Mouse (Mus musculus) brain, embryonic 14.5 days (tissue): ENCODE results near the gene Arhgdia. TPM values are rescaled to one million over a fixed set of nuclear protein-coding genes. Genes with fewer than 3 reads are reported as not detected.

Source experiments
- DNase-seq: peaks from one replicate; pipeline ENCODE4 v3.0.0-alpha.2; 2011; ENCODE audit warnings: low read depth
- CTCF ChIP-seq: fragments of 200-500 bp; IDR thresholded peaks from 2 replicates; pipeline ENCODE4 v1.5.1; 2012; ENCODE audit warnings: inconsistent platforms, mild to moderate bottlenecking, moderate library complexity, borderline replicate concordance; ENCODE audit not compliant: insufficient read depth, insufficient read length; ENCODE audit errors: extremely low read depth
- POLR2A ChIP-seq: fragments of 200-500 bp; IDR thresholded peaks from 2 replicates; pipeline ENCODE4 v1.6.1; 2012; ENCODE audit warnings: mild to moderate bottlenecking, inconsistent platforms, borderline replicate concordance; ENCODE audit not compliant: poor library complexity, insufficient read depth, insufficient read length, severe bottlenecking; ENCODE audit errors: extremely low read depth
- polyA plus RNA-seq: library from polyadenylated mRNA; depleted of rRNA; stranded (reverse); fragments of >200 nt; gene quantifications from 2 replicates; pipeline ENCODE4 v1.2.3, GENCODE M21; 2012; rRNA removed

The Arhgdia gene
- polyA plus RNA-seq, 1 experiment = 540 TPM

GRCm38 (mm10) chr11:120539285-120540014 lies 42.0 kb downstream of the Arhgdia start:
- no peak for TF ChIP-seq CTCF
- TF ChIP-seq POLR2A = no peak
- DNase-seq = peak; percentile 58

DNA sequence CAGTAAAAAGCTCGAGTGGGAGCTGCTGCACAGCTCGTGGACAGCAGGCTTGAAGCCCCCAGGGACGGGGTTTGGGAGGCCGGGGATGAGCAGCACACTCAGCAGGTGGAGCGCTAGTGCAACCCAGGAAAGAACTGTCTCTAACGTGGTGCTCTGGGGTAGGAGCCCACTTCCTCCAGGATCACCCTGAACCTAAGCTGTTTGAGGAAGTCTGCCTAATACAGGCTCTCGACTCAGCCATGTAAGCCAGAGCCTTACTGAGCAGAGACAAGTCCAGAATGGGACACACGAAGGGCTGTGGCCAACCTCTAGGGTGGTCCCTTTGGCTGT lies 42.5 kb downstream of the Arhgdia start:
- no peak for DNase-seq
- TF ChIP-seq CTCF = no peak
- no peak for TF ChIP-seq POLR2A

GRCm38 (mm10) chr11:120538485-120538884 lies 42.9 kb downstream of the Arhgdia start:
- DNase-seq = peak; percentile 26
- TF ChIP-seq CTCF (no peak), POLR2A (no peak)

DNA sequence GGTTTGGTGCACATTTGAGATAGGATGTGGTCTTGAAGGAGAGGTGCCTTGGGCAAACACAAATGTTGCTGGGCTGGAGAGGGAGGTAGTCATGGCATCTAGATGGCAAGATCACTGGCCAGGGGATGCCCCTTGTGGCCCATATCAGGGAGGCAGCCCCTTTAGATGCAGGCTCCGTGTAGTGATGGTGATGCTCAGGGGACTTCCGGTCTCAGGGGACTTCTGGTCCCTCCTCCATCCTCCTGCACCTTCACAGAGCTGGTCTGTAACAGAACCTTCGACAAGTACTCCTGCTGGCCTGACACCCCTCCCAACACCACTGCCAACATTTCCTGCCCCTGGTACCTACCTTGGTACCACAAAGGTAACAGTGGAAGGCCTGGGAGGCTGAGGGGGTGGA lies 45.6 kb downstream of the Arhgdia start:
- TF ChIP-seq CTCF = no peak
- no peak for TF ChIP-seq POLR2A
- no peak for DNase-seq

DNA sequence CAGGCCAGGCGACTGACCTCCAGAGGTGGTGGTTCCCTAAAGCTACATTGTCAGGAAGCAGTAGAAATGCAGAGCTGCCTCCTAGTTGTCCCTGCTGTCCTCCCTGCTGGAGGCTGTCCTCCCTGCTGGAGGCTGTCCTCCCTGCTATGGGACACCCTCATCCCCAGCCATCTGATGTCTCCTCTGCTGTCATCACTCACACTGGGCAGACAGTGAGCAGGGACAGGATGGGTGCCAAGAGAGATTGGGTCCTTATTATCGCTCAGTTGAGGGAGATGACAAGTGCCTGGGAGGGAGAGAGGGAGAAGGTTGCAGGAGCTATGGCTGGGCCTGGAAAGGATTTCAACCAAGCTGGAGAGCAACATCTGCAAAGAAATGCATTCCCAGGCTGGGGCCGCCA lies 46.3 kb downstream of the Arhgdia start:
- TF ChIP-seq CTCF (no peak), POLR2A (no peak)
- DNase-seq = no peak

GRCm38 (mm10) chr11:120534093-120534492 lies 47.3 kb downstream of the Arhgdia start:
- DNase-seq = no peak
- TF ChIP-seq CTCF = no peak
- TF ChIP-seq POLR2A = no peak

DNA sequence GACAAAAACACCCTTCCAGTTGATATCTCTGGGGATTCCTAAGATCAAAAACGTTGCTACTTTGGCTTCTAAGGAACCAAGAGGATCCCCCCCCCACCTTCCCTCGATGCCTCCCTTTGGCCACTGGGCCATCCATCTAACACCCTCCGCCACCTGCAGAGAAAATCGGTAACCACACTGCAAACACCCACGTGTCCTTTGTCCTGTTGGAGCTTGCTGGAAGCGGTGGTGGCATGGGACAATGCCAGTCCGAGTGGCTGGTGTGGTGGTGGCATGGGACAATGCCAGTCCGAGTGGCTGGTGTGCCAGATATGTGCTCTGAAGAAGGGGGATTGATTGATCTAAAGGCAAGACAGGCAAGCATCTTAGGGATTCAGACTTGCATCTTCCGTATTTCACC lies 49.8 kb downstream of the Arhgdia start:
- no peak for DNase-seq

GRCm38 (mm10) chr11:120530085-120530964 lies 51.1 kb downstream of the Arhgdia start, which contains the start of gene Gcgr:
Gene Gcgr, plus strand, starts transcription at chr11:120530699.
- DNase-seq = peak; percentile 15
- TF ChIP-seq CTCF = no peak
- TF ChIP-seq POLR2A = no peak

More for the DNA sequence above, 49.8 kb downstream of the Arhgdia start:
- TF ChIP-seq POLR2A (no peak), CTCF (no peak)

DNA sequence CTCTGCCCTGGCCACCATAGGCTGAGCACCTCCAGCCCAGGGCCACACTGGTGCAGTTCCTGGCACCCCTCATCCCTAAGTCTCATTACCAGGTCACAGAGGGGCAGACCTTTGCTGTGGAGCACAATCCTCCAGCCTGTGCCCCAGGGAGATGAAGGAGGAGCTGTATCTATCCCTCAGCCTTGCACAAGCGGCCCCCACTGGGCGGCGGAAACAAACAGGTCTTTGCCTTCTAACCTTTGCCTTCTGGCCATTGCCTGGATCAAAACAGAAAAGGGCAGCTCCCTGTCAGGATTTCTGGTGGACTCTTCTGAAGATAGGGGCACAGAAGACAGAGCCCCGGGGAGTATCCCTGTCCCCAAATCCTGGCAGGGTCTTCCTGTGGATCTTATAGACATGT lies 52.5 kb downstream of the Arhgdia start:
- DNase-seq = no peak
- TF ChIP-seq POLR2A (no peak), CTCF (no peak)

Other genes starting within 250 kb of the Arhgdia start
- gene Actg1, start 233.1 kb downstream of the Arhgdia start, polyA plus RNA-seq = 1,716 and 3,108 TPM in 2 replicates
- gene Fscn2, start 220.1 kb downstream of the Arhgdia start, polyA plus RNA-seq = 0.95 and 0.96 TPM in 2 replicates
- gene Faap100, start 202.9 kb downstream of the Arhgdia start, polyA plus RNA-seq = 114 and 122 TPM in 2 replicates
- gene Nploc4, start 143.9 kb downstream of the Arhgdia start, polyA plus RNA-seq = 62.6 and 63.2 TPM in 2 replicates
- gene Tspan10, start 139.0 kb downstream of the Arhgdia start, polyA plus RNA-seq = 0.04 and 0.10 TPM in 2 replicates
- 0.34 and 0.53 TPM in 2 replicates for gene Pde6g, start 128.1 kb downstream of the Arhgdia start, polyA plus RNA-seq
- 7.1 and 12.2 TPM in 2 replicates for gene Oxld1, start 123.6 kb downstream of the Arhgdia start, polyA plus RNA-seq
- 24.2 and 35.7 TPM in 2 replicates for gene Ccdc137, start 123.5 kb downstream of the Arhgdia start, polyA plus RNA-seq
- 42.4 and 45.8 TPM in 2 replicates for gene Arl16, start 114.0 kb downstream of the Arhgdia start, polyA plus RNA-seq
- gene Mrpl12, start 97.0 kb downstream of the Arhgdia start, polyA plus RNA-seq = 96.3 and 107 TPM in 2 replicates
- gene Slc25a10, start 89.8 kb downstream of the Arhgdia start, polyA plus RNA-seq = 40.6 and 57.3 TPM in 2 replicates
- 0.32 and 0.36 TPM in 2 replicates for gene Gcgr, start 50.9 kb downstream of the Arhgdia start, polyA plus RNA-seq
- 204 and 253 TPM in 2 replicates for gene Mcrip1, start 31.9 kb downstream of the Arhgdia start, polyA plus RNA-seq
- not detected in 2 replicates for gene Ppp1r27, start 30.5 kb downstream of the Arhgdia start, polyA plus RNA-seq
- 162 and 206 TPM in 2 replicates for gene P4hb, start 8.4 kb downstream of the Arhgdia start, polyA plus RNA-seq
- 86.8 and 89.7 TPM in 2 replicates for gene Alyref, start 16.7 kb upstream of the Arhgdia start, polyA plus RNA-seq
- gene Anapc11, start 16.8 kb upstream of the Arhgdia start, polyA plus RNA-seq = 175 and 222 TPM in 2 replicates
- 0.29 and 0.45 TPM in 2 replicates for gene Npb, start 26.9 kb upstream of the Arhgdia start, polyA plus RNA-seq
- gene Pcyt2, start 36.3 kb upstream of the Arhgdia start, polyA plus RNA-seq = 229 and 307 TPM in 2 replicates
- gene Sirt7, start 43.6 kb upstream of the Arhgdia start, polyA plus RNA-seq = 59.4 and 85.8 TPM in 2 replicates
- 57.4 and 57.6 TPM in 2 replicates for gene Mafg, start 52.0 kb upstream of the Arhgdia start, polyA plus RNA-seq
- gene Pycr1, start 62.1 kb upstream of the Arhgdia start, polyA plus RNA-seq = 19.9 and 26.8 TPM in 2 replicates
- 0.35 and 0.51 TPM in 2 replicates for gene Myadml2, start 66.5 kb upstream of the Arhgdia start, polyA plus RNA-seq
- gene Notum, start 79.6 kb upstream of the Arhgdia start, polyA plus RNA-seq = 1.7 and 2.7 TPM in 2 replicates
- 83.0 and 90.3 TPM in 2 replicates for gene Aspscr1, start 91.3 kb upstream of the Arhgdia start, polyA plus RNA-seq
- 59.7 and 89.6 TPM in 2 replicates for gene Cenpx, start 132.1 kb upstream of the Arhgdia start, polyA plus RNA-seq
- 97.6 and 128 TPM in 2 replicates for gene Lrrc45, start 132.3 kb upstream of the Arhgdia start, polyA plus RNA-seq
- gene Rac3, start 139.8 kb upstream of the Arhgdia start, polyA plus RNA-seq = 425 and 438 TPM in 2 replicates
- 8.6 and 11.8 TPM in 2 replicates for gene Dcxr, start 145.7 kb upstream of the Arhgdia start, polyA plus RNA-seq
- 0.53 and 0.66 TPM in 2 replicates for gene Cbr2, start 150.5 kb upstream of the Arhgdia start, polyA plus RNA-seq
- gene Hmga1b, start 181.2 kb upstream of the Arhgdia start, polyA plus RNA-seq = 0.76 and 1.9 TPM in 2 replicates
- gene Rfng, start 202.6 kb upstream of the Arhgdia start, polyA plus RNA-seq = 117 and 119 TPM in 2 replicates
- gene Gps1, start 202.6 kb upstream of the Arhgdia start, polyA plus RNA-seq = 277 and 337 TPM in 2 replicates
- 38.9 and 43.9 TPM in 2 replicates for gene Dus1l, start 214.8 kb upstream of the Arhgdia start, polyA plus RNA-seq
- 298 and 471 TPM in 2 replicates for gene Fasn, start 242.9 kb upstream of the Arhgdia start, polyA plus RNA-seq